Mouse (Mus musculus) R1 (cell line): ENCODE results near the gene Akap8l.
A peak's percentile ranks its signal among the peaks of the same experiment; 100 is the strongest.

Experiments
- DNase-seq: peaks from one replicate; pipeline ENCODE4 v3.0.0-alpha.2; 2018; ENCODE audit warnings: low read depth, low spot score

Gene Akap8l

DNA sequence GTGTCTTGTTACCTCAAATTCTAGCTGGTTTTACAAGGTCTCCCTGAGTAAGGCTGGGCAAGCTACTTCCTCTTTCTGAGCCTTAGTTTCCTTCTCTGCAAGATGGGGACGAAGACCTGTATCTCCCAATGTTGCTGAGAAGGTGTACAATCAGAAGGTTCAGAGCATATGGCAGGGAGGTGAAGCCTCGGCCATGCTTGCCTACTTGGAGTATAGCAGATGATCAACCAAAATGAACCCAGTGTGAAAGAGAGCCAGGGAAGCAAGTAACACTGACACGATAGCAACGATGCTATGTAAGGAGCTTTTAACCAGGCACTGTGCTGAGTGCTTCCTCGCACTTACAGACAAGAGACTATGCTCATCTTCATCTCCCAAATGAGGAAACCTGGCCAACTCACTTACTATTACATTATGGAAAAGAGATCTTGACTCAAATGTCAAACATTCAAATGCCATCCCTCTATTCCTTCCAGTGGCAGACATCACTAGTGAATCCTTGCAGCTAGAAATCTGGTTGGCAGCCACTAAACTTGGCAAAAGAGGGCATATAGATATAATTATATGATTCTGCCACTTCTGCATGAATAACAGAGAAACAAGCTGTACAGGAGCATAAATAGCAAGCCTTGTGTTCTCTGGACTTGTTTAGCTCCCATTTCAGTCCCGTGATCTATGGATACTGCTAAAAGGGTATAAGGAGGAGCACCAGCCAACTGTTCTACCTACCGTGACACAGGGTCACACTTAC, 8.0 kb upstream of the Akap8l start:
- DNase-seq = no peak

DNA sequence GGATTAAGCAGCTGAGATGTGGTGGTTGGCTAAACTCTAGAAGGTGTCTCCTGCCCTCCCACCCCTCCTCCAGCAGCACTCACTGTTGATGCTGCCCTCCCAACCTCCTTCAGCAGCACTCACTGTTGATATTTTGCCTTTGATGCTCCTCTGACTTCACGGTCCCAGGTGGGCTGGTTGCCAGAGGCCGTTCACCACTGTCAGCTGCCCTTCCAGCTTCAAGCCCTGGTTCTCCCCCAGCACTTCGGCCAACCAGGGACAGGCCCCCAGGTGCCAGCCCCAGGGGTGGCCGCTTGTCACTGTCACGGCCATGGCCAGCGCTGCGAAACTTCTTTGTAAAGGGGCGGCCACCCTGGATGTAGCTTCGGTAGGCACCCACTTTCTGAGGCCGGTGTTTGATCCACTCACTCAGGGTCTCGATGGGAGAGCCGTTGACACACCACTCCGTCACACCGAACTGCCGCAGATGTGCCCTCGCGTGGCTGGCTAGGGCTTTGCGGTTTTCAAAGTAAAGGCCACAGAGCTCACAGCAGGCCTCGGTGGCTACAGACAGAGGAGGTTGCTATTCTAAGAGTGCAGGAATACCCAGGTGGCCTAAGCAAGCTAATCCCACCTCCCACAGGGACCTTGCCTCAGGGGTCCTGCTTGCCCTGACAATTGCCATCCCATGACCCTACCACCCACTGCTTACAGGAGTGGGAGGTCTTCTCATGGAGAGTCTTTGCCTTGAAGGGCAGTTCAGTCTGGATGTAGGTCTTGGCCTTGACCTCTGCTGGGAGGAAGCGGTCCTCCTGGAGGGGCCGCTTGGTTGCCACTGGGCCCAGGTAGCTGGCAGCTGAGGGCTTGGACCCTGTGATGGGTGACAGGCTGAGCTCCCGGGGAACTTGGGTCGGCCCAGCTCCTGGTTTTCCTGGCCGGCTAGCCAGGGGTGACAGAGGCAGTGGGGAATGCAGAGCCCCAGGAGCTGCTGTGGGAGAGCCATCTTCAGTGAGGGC, 6.7 kb upstream of the Akap8l start:
- DNase-seq = peak; percentile 26

DNA sequence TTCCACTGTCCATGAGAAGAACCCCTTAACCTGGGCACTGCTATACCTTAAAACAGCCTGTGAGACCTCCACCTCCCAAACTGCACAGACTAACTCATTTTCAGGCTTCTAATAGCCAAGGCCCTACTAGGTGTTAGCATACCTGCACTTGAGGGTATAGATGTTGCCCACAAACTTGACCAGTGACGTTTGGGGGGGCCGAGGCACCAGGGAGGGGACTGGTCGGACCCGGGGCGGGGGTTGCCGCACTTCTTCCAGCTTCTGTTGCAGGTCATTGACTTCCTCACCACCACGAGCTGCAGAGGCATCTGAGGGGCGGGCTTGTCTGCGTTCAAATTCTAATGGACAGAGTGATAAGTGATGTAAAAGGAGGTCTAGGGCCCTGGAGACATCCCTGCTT, 5.9 kb upstream of the Akap8l start:
- no peak for DNase-seq

DNA sequence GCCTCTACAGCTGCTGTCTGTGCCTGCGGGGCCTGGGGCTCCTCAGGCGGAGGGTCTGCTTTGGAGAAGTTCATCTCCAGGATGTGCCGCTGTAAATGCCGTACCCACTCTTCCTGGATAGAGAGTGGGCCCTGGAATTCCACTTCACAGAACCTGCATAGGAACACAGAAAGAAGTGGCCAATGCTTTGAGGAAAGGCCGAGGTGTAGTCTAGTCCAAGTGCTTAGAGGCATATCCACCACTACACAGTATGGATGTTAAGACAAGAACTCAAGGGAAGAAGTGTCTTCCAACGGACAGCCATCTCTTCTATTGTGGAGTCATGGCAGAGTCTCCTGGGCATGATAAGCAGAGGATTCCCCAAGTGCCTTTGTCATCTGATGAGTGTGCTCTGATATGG, 4.6 kb upstream of the Akap8l start:
- DNase-seq = no peak

DNA sequence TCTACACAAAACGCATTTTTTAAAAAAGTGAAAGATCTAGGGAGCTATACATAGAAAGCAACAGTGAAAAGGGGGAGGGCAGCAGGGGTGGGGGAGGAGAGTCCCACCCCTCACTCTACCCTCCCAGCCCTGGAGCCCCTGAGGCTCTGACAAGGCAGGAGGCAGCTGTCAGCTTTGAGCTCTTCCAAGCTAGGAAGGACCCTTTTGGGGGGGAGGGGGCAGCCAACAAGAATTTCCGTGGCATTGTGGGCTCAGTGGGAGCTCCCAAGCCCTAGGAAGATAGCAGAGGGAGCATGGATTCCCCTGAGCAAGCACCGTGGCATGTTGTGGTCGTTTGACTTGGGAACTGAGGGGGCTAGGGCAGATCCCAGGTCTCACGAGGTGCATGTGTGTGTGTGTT, 3.8 kb upstream of the Akap8l start:
- no peak for DNase-seq

DNA sequence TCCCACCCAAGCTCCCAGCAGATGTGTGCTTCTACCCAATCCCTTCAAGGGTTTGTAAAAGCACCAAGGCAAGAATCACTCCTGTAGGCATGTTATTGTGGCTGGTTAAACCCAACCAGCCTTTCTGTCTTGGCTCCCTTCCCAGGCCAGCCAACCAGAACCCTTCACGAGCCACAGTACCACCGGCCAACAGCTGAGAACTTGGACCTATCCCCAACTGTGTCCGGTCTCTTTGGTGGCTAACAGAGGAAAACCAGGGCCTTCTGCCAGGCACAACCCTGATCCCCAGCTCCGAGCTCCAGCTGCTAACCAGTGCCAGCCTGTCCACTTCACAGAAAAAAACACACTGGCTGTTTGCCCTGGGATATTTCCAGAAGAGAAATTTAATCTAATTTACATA, 3.3 kb upstream of the Akap8l start:
- DNase-seq = no peak

DNA sequence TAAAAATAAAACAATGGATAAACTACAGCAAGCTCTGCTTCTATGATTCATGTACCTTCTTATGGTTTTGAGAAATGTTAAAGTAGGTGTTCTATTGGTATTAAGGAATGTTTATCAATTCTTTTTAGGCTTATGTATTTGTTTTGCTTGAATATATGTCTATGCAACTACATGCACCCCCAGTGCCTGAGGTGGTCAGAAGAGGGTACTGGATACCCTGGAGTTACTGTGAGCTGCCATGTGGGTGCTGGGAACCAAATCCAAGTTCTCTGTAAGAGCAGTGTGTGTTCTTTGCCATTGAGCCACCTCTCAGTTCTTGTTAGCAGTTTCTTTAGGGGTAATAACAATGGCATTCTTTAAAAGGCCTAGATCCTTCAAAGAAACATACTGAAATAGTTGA, 1.3 kb upstream of the Akap8l start:
- DNase-seq = no peak

DNA sequence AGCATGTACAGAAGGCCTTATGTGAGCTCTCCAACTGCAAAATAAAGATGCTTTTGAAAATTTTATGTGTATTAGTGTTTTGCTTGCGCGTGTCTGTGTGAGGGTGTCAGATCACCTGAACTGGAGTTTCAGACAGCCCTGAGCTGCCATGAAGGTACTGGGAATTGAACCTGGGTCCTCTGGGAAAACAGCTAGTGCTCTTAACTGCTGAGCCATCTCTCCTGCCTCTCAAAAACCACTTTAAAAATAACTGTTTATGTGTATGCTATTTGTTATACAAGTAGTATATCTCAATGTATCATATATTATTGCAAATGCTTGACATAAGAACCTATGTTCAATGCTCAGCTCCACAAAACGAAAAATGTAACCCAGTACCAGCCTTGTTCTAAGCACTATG, 862 bp upstream of the Akap8l start:
- DNase-seq = no peak

DNA sequence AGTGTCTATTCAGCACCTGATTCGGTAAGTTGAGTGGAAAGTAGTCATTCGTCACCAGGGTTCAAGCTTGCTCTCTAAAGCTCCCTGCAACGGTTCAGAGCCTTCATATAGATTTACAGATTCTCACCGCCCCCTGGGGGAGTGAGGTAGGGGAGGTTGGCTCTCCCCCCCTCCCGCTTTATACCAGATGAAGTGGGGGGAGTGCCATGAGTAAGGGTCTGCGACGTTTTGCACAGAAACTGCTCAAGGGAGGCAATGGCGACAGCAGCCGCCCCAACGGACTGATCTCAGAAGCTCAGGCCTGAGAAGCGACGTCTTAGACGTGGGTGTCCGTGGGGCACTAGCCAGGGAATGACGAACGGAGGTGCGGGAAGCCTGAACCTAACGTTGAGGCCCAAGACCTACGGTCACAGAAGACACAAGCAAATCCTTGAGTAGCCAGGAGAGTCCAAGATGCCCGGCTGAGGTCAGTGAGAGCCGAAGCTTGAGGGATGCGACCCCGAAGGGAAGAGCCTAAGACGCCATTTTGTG, 491 bp downstream of the Akap8l start:
- no peak for DNase-seq

DNA sequence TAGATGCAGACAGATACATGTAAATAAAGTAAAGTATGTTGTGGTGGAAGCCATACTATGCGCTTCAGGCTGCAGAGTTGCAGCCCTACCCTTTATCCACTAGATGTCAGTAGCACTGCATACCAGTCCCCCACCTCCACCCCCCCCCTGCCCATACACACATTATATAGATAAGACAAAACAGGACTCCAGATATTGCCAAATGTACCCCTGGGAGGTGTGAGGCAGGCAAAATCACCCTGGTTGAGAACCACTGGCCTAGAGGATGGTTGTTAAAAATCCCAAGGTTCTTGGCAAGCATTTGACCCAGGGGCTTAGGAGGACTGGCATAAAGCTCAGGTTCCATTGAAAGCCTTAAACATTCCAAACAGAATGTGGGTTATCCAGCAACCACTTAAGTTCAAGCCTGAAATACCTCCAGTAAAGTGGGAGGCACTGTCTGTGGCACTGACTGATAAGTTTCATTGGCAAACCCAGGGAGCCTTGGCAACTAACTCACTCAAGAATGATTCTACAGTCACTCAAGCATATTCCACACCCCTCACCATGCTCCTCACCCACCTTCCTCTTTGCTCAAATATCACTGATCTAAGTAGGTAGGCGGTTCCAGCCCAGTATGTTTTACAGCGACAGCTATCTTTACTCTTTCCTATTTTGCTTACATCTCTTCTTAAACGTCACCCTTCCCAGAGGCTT, 1.2 kb downstream of the Akap8l start:
- DNase-seq = peak; percentile 57

DNA sequence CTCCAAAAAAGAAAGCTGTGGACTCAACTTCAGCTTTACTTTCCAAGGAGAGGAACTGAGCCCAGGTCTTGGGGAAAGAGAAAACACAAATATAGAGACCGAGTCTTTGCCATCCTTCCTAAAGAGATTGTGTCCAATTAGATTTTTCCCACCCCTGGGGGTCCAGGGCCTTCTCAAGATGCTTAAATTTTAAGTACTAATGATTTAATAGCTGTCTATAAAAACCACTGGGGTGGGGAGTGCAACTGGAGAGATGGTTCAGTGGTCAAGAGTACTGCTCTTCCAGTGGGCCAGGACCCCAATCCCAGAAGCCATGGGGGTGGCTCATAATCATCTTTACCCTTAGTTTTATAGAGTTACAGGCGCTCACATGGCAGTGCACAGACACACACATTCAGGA, 2.0 kb downstream of the Akap8l start:
- DNase-seq = no peak

DNA sequence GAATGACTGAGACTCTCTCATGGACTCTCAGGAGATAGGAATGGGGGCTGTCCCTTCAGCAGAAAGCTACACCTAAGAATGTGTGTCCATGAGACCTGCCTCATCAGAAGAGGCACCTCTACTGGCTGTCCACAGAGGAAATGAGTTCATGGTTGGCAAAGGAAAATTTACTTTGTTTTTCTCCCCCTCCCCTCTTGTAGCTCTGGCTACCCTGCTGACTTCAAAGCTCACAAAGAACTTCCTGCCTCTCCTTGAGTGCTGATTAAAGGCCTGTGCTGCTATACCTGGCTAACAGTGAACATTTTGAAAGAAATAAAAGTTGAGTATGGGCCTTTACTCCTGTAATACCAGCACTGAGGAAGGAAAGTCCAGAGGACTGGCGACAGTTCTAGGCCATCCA, 9.3 kb downstream of the Akap8l start:
- no peak for DNase-seq

DNA sequence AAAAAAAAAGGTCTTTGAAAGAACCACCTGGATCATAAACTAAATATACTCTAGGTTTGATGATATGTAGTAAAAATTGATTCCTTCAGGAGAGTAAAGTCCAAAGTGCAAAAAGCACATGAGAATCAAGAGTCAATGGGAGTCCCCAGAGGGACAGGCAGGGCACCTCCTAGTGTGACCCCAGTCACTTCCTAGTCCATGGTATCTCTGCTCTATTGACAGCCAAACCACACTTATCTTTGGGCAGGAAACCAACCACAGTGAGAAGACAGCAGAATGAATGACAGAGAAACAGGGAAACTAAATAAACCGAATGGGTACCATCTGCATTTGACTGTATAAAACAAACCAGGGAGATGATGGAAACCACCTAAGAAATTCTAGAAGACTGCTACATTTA, 10.3 kb downstream of the Akap8l start:
- no peak for DNase-seq

DNA sequence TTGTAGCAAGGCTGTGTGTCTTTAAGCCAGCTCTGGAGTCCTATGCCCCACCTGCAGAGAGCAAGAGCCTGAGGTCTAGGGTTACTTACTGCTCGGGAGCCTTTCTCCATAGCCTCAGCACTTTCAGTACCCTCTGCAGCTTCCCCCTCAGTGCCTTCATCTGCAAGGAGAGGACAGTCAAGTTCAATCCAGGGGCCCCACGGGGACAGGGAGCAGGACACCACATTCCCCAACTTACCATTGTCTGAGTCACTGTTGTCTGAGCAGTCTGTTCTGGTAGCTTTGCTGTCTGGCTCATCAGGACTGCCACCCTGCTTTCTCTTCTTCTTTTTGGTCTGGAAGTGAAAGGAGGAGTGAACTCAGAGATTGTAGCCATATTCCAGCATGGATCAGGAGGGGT, 14.5 kb downstream of the Akap8l start:
- DNase-seq = no peak

DNA sequence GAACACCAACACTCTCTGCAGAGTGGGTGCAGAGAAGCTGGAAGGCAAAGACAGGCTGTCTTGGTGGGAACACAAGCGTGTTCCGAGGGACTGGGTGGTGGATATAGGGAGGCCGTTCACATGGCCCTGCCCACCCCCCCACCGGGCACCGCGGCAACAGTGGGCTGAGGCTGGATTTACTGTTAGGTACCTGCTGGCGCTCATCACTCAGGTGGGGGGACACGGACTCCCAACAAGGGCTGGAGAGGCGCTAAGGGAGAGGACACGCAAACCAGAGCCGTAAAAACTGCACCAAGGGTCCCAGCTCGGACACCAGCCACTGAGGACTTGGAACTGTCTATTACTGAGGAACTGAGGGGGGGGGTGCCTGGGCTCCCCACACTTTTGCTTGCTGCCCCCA, 15.5 kb downstream of the Akap8l start:
- no peak for DNase-seq

DNA sequence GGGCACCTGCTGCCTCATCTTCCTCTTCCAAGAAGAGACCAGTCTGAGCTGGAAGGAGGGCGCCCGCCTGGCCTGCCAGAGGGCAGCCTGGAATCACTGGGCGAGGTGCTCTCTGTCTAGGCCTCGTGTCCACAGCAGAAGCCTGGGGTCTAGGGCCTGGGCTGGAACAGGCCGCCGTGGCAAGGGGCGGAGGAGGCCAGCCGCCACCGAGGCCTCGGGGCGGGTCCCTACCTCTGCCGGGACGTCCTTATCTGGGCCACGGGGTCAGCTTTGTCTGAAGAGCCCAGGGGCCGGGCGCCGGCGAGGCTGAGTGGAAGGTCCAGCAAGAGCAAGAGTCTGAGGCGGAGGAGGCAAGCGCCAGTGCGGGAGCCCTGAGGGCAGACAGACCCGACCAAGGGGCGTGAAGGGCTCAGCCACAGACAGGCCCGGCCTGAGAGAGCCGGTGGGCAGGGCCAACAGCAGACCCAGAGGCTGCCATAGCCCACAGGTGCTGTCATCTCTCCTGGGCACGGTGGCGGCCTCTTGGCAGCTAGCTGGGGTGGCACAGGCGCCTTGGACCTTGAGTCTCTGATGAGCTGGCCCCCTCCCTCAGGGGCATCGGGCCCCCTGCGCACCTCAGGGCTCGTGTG, 16.6 kb downstream of the Akap8l start:
- no peak for DNase-seq

DNA sequence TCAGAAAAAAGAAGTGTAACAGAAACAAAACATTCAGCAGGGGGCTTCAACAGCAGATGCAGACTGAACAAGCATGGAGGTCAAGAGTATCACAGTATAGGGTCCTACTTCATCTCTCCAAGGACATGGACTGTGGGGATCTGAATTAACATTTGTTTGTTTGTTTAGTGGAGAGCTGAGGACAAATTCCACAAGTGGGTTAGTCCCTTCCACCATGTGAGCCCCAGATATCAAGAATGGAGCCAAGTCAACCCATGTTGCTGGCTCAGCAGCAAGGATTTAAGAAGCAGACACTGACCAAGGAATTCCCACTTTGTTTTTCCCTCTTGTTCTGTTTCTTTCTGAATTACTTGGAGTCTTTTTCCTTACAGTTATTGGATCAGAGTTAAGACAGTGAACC, 22.9 kb downstream of the Akap8l start:
- no peak for DNase-seq

DNA sequence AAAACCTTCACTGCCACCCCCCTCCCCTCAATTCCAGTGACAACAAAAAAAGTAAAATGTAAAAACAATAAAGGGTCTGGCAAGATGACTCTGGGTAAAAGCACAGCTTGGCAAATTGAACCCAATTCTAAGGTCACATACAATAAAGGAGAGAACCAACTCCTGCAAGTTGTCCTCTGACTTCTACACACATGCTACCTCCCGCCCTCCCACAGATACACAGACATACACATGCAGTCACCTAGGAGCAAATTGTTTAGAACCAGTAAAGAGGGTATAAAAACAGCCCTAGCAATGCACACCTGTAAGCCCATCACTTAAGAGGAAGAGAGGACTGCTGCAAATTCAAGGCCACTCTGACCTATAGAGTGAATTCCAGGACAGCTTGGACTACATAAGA, 27.6 kb downstream of the Akap8l start:
- no peak for DNase-seq

DNA sequence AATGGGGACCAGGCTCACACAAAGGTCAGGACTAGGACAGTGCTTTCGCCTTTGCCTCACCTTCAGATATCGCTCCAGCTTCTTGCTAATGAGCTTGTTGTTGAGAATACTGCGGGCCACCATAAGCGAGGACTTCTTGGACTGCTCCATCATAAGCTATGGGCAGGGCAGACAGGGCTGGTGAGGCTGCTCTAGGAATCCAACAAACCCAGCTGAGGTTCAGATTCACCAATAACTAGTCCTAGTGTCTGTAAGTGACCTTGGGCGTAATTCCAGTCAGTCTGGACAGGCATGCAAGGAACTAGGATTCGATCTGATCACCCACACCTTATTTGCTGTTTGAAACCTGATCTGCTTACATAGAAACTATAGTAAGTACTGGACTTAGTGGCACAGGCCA, 28.6 kb downstream of the Akap8l start:
- no peak for DNase-seq

DNA sequence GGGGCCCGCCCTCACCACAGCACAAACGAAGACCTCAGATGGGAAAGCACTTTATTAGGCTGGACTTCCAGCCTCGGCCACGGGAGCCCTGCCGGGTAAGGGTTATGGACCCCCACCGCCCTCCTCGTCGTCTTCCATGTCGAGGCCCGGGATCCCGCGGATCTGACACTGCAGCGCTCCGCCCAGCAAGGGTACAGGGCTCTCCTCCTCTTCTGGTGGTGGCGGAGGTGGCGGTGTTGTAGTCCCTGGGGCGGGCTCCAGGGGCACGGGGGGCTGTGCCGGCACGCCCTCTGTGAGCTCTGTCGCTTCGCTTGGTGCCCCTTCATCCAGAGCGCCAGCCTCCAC, 29.0 kb downstream of the Akap8l start:
- DNase-seq = no peak

DNA sequence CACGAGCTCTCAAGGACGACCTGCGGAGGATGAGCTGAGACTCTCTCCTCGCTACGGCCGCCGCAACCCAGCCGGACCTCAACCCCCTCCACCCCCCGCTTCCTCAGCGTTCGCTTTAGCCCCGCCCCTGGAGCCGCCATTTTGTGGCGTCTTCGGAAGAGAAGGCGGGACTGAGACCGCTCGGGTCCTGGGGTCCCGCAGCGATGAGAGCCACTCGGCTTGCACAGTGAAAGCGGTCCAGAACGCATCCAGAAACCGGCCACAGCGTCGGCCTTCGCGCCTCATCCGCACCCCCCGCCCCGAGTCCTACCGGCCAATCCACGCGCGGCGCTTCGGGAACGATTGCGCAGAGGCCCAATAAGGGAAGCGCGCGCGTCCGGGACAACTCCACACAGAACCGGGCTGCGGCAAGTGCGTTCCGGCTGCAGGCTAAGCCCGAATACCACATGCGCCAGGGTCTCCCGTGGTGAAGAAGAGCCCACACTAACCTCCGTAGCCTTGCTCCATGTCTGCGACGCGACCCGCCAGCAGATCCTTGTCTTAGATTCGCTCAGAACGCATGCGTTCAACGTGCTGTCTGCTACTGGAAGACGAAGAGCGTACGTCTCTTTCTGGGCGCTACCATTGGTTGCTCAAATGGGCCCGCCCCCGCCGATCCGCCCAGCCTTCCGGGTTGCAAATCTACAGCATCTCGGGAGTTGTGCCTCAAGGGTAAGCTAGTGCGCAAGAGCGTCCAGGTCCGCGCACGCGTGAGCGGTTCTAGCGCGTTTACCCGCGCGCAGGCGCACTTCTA, 29.6 kb downstream of the Akap8l start, which contains the start of gene Akap8:
Gene Akap8 (minus strand): TSS at position 642 of the 793 bp plus-strand sequence.
- DNase-seq = peak; percentile 100
